Mouse (Mus musculus): Measurements from ENCODE around the gene Cds1.

DNA sequence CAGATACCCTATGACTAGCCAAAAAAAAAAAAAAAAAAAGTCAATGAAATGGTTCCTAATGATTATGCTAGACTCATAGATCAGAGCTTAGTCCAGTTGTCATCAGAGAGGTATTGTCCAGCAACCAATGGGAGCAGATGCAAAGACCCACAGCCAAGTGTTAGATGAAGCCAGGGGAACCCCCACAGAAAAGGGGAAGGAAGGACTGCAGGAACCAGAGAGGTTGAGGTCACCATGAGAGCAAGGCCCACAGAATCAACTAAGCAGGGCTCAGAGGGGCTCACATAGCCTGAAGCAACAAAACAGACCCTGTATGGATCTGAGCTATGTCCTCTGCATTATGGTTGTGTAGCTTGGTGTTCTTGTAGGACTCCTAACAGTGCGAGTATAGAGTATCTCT, 11.2 kb upstream of the Cds1 start:
- no peak for TF ChIP-seq FLI1 (IDR thresholded peaks at IDR 0.05; ENCODE audit: low read length)
- no peak for TF ChIP-seq GATA1 (IDR thresholded peaks at IDR 0.05; ENCODE audit: borderline replicate concordance, low read length)
